Mouse (Mus musculus) heart, embryonic 14.5 days (tissue): ENCODE results near the gene Shld1. TPM values are rescaled to one million over a fixed set of nuclear protein-coding genes. Genes with fewer than 3 reads are reported as not detected.

ENCODE experiments used
- polyA plus RNA-seq: library from polyadenylated mRNA; unstranded; fragments of >200 nt; fragmentation: Nextera tagmentation; extraction: Ambion mirVana; gene quantifications from 2 replicates; pipeline ENCODE4 v1.2.1, GENCODE M21; 2014

The Shld1 gene
- polyA plus RNA-seq, 1 experiment from 2014 or later, result 13.3 TPM

Other genes with a start within 250 kb of the Shld1 start
- gene Gpcpd1, start 99.2 kb upstream of the Shld1 start, polyA plus RNA-seq, result 34.1 and 37.4 TPM in 2 replicates
- 0.09 and 0.30 TPM in 2 replicates for gene Chgb, start 94.3 kb downstream of the Shld1 start, polyA plus RNA-seq
- 19.0 and 23.5 TPM in 2 replicates for gene Trmt6, start 129.1 kb downstream of the Shld1 start, polyA plus RNA-seq
- gene Mcm8, start 129.2 kb downstream of the Shld1 start, polyA plus RNA-seq, result 7.8 and 8.1 TPM in 2 replicates
- gene Crls1, start 159.7 kb downstream of the Shld1 start, polyA plus RNA-seq, result 21.9 and 25.6 TPM in 2 replicates
- gene Lrrn4, start 194.0 kb downstream of the Shld1 start, polyA plus RNA-seq, result 8.4 and 11.9 TPM in 2 replicates